Mouse (Mus musculus) ES-E14 (cell line): ENCODE results near the gene Tmem132a.

Experiments used
- MAFK ChIP-seq: IDR thresholded peaks from 2 replicates; pipeline ENCODE4 v1.6.1; 2014; ENCODE audit warnings: mild to moderate bottlenecking, low read depth, low read length, inconsistent platforms; ENCODE audit not compliant: insufficient read depth
- ZC3H11A ChIP-seq: IDR thresholded peaks from 2 replicates; pipeline ENCODE4 v1.6.1; 2012; ENCODE audit warnings: low read depth, mild to moderate bottlenecking, inconsistent platforms, low read length, borderline replicate concordance

DNA sequence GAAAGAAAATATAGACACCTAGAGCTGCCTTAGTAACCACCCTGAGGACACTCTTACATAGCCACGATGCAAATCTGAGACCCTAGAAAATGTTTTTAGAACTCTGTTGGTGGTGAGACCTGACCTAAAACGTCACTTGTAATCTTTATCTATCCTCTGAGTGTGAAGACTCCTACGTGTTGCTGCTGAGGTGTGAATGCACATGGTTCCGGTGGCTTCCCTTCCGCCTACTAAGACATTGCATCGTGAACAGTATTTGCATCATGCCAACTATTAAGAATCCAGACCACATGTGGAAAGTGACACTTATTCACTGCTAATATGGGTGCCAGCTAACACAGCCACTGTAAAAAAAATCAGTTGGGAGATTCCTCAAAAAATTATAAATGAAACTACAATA, 53.9 kb downstream of the Tmem132a start:
- TF ChIP-seq MAFK (no peak), ZC3H11A (no peak)
